Mouse (Mus musculus) embryonic facial prominence, embryonic 13.5 days (tissue): ENCODE data around the gene Tmem11. TPM values are rescaled to one million over a fixed set of nuclear protein-coding genes. Genes with fewer than 3 reads are reported as not detected.

Experiments
- ATAC-seq: fragments of 200-750 bp; cut with Nextera tagmentation; 2 replicates; pipeline ENCODE4 v1.8.0; 2017; ENCODE audit warnings: low read depth; ENCODE audit not compliant: insufficient number of reproducible peaks, insufficient read depth, low FRiP score, low TSS enrichment
- H3K27ac ChIP-seq: fragments of 300-500 bp; sonication (generic); 2 replicates; pipeline ENCODE4 v1.5.1; 2015; ENCODE audit warnings: moderate library complexity, mild to moderate bottlenecking, inconsistent platforms
- H3K27me3 ChIP-seq: fragments of 300-500 bp; sonication (generic); 2 replicates; pipeline ENCODE4 v1.6.1; 2015; ENCODE audit warnings: mild to moderate bottlenecking, inconsistent platforms
- H3K36me3 ChIP-seq: fragments of 300-500 bp; sonication (generic); 2 replicates; pipeline ENCODE4 v1.6.1; 2015; ENCODE audit warnings: mild to moderate bottlenecking, inconsistent platforms
- H3K4me1 ChIP-seq: fragments of 300-500 bp; sonication (generic); 2 replicates; pipeline ENCODE4 v1.6.1; 2015; ENCODE audit warnings: inconsistent platforms
- H3K4me2 ChIP-seq: fragments of 300-500 bp; sonication (generic); 2 replicates; pipeline ENCODE4 v1.6.1; 2015; ENCODE audit warnings: moderate library complexity, mild to moderate bottlenecking, inconsistent platforms
- H3K4me3 ChIP-seq: fragments of 300-500 bp; sonication (generic); 2 replicates; pipeline ENCODE4 v1.5.1; 2015; ENCODE audit warnings: mild to moderate bottlenecking, inconsistent platforms
- H3K9ac ChIP-seq: fragments of 300-500 bp; sonication (generic); 2 replicates; pipeline ENCODE4 v1.6.1; 2015; ENCODE audit warnings: mild to moderate bottlenecking, inconsistent platforms
- H3K9me3 ChIP-seq: fragments of 300-500 bp; sonication (generic); 2 replicates; pipeline ENCODE4 v1.6.1; 2016; ENCODE audit warnings: inconsistent platforms
- WGBS: fragments of 180-500 bp; shearing (Covaris S2); methylation state at CpG from one replicate; pipeline ENCODE4 v1.1.7; 2015; ENCODE audit warnings: mixed read lengths; 5-methylcytosine and 5-hydroxymethylcytosine counted together
- polyA plus RNA-seq: library from polyadenylated mRNA; unstranded; fragments of >200 nt; fragmentation: Nextera tagmentation; extraction: Ambion mirVana; gene quantifications from 2 replicates; pipeline ENCODE4 v1.2.1, GENCODE M21; 2015

Tmem11 gene
- polyA plus RNA-seq = 59.5 and 61.9 TPM in 2 replicates

- under 1% methylated on average over 62 of the region's 62 CpGs for WGBS
- Histone ChIP-seq H3K9ac (peak within 1 kb of the TSS; percentile 94), H3K4me3 (peak within 1 kb of the TSS; percentile 100), H3K27me3 (no peaks in the 10 kb centered on the region), H3K4me1 (peaks cover 48% of the 10 kb centered on the region), H3K9me3 (no peaks in the 10 kb centered on the region), H3K27ac (peak within 1 kb of the TSS; percentile 97), H3K4me2 (peak within 1 kb of the TSS; percentile 72), H3K36me3 (peaks cover 8% of the 10 kb centered on the region; the same call in 1 of the 2 replicates)
- ATAC-seq = peak; percentile 99
Measured at GRCm38 (mm10) chr11:60878675-60879294, at the start of gene Tmem11. TSS of gene Tmem11 (minus strand) at chr11:60879272.

DNA sequence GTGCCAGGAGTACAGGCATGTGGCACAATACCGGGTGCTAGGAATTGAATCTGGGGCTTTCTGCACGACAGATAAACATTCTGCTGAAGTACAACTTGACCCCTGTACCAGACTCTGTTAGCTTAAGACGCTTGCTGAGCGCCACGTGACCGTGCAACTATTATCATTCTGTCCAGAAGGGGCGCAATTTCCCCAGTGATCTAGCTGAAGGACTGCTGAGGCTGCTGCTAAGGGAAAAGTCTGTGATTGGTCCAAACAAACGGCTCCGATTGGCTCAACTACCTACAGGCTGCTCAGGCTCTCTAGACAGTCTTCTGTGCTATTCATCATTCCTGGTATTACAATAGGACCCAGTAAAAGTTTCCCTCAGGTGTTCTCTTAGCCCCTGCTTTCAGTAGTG lies 48.2 kb upstream of the Tmem11 start:
- Histone ChIP-seq H3K27me3 (no peaks in the 10 kb centered on the region), H3K36me3 (no peaks in the 10 kb centered on the region), H3K9ac (peak overlapping the region; percentile 36; the same call in 1 of the 2 replicates), H3K4me2 (peak overlapping the region; percentile 51), H3K4me1 (peaks cover 21% of the 10 kb centered on the region), H3K9me3 (no peaks in the 10 kb centered on the region), H3K27ac (no peak overlapping the region), H3K4me3 (no peak overlapping the region)
- WGBS = under 1% methylated on average over 9 of the region's 9 CpGs
- peak; percentile 79 for ATAC-seq

DNA sequence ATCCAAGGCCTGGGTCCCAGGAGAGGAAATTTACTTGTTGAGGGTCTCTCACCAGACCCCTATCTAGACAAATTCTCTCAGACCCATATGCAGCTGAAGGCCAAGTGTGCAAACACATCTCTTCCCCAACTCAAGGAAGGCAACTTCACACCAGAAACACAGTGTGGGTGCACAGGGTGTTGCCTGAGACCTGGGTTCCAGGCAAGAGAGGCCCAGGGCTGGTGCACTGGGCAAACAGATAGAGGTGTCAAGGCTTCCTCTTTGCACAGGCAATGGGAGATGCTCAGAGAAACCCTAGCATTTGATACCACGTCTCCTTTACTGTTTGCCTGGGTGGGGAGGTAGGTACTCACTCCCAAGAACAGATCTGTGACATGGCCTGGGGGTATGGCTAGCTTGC lies 45.9 kb upstream of the Tmem11 start:
- Histone ChIP-seq H3K9ac (no peak overlapping the region), H3K27me3 (no peaks in the 10 kb centered on the region), H3K4me3 (no peak overlapping the region), H3K27ac (no peak overlapping the region), H3K4me2 (no peak overlapping the region), H3K4me1 (peaks cover 10% of the 10 kb centered on the region), H3K36me3 (peaks cover 10% of the 10 kb centered on the region; the same call in 1 of the 2 replicates), H3K9me3 (no peaks in the 10 kb centered on the region)
- no peak for ATAC-seq
- WGBS = 57% methylated on average over 1 of the region's 1 CpGs

DNA sequence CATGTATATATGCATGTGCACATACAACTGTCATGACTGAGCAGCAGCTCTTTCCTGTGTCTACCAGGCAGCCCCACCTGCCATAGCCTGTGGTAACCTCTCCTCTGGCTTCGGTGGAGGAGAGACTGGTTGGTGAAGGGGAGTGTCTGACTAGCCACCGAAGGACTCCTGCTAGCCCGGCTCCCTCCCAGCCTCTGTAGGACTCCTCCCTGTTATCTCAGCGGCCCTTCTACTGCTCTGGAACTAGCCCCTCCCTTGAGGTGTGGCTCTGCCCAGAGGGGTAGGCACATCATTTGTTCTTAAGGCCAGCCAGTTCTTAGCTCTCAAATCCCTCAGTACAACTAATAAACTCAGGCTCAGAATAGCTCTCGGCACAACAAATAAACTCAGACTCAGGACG lies 45.4 kb upstream of the Tmem11 start:
- WGBS = 40% methylated on average over 6 of the region's 6 CpGs
- no peak for ATAC-seq

DNA sequence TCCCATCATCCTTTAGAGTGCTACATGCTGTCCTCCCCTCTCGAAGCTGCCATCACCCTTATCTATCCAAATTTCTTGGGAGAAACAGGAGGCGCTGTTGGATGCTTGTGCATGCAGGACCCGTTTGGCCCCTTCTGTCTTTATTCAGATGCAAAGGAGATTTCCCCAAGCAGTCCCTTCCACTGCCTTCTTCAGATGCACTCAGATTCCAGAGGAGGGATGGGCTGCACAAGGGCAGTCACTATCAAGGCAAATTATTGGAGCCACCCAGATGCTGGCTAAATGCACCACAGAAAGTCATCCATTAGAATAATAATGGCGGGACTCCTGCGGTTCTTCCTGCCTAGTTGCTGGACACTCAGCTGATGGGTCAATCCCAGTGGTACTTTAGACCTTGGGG lies 43.9 kb upstream of the Tmem11 start:
- Histone ChIP-seq H3K4me2 (no peak overlapping the region), H3K9me3 (no peaks in the 10 kb centered on the region), H3K27ac (no peak overlapping the region), H3K9ac (no peak overlapping the region), H3K36me3 (peaks cover 10% of the 10 kb centered on the region; the same call in 1 of the 2 replicates), H3K4me1 (peaks cover 10% of the 10 kb centered on the region), H3K27me3 (no peaks in the 10 kb centered on the region), H3K4me3 (no peak overlapping the region)
- no peak for ATAC-seq
- WGBS = 75% methylated on average over 5 of the region's 5 CpGs

More for the DNA sequence above, 45.4 kb upstream of the Tmem11 start:
- Histone ChIP-seq H3K4me1 (peaks cover 10% of the 10 kb centered on the region), H3K9ac (no peak overlapping the region), H3K36me3 (peaks cover 10% of the 10 kb centered on the region; the same call in 1 of the 2 replicates), H3K9me3 (no peaks in the 10 kb centered on the region), H3K4me2 (no peak overlapping the region), H3K4me3 (no peak overlapping the region), H3K27me3 (no peaks in the 10 kb centered on the region), H3K27ac (no peak overlapping the region)

DNA sequence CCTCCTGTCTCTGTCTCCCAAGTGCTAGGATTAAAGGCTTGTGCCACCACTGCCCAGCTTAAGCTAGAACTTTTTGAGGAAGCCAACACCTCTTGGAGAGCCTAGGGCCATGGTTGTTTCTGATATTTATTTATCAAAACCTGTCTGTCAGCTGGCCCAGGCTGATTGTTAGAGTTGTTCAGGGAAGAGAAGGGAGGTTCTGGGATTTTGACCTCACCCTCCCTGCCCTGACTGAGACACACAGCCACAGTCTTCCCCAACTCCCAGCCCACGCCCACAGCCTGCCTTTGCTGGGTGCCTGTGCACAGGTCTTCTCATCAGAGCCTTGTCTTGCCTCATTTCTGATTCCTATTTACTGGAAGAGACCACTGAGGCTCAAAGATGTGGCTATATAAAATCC lies 43.1 kb upstream of the Tmem11 start:
- no peak for ATAC-seq
- no peak overlapping the region for H3K27ac ChIP-seq
- H3K4me2 ChIP-seq = no peak overlapping the region
- no peaks in the 10 kb centered on the region for H3K27me3 ChIP-seq
- no peak overlapping the region for H3K9ac ChIP-seq
- H3K9me3 ChIP-seq = no peaks in the 10 kb centered on the region
- peaks cover 4% of the 10 kb centered on the region for H3K4me1 ChIP-seq
- peaks cover 10% of the 10 kb centered on the region; the same call in 1 of the 2 replicates for H3K36me3 ChIP-seq
- WGBS = 81% methylated on average over 1 of the region's 1 CpGs
- H3K4me3 ChIP-seq = no peak overlapping the region

DNA sequence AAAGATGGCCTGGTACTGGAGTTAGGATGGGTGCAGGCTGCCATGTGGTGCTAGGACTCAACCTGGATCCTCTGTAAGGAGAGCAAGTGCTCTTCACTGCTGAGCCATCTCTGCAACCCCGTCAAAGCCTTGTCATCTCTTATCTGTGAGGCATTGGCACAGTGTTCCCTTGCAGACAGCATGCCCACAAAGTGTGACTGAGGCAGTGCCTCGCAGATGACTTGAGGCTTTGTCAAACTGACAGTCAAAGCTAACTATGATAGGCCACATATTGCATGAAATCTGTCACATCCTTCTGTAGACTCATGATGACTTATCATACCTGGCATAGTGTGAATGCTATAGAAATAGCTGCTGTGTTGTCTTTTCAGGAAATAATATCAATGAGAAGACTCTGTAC lies 40.9 kb upstream of the Tmem11 start:
- Histone ChIP-seq H3K9ac (no peak overlapping the region), H3K27ac (no peak overlapping the region), H3K4me3 (no peak overlapping the region), H3K36me3 (peaks cover 10% of the 10 kb centered on the region; the same call in 1 of the 2 replicates), H3K9me3 (no peaks in the 10 kb centered on the region), H3K4me2 (no peak overlapping the region), H3K27me3 (no peaks in the 10 kb centered on the region), H3K4me1 (no peaks in the 10 kb centered on the region)
- ATAC-seq = no peak
- WGBS = 84% methylated on average over 2 of the region's 2 CpGs

GRCm38 (mm10) chr11:60915201-60915600 lies 36.1 kb upstream of the Tmem11 start:
- Histone ChIP-seq H3K27ac (no peak overlapping the region), H3K4me3 (no peak overlapping the region), H3K4me2 (no peak overlapping the region), H3K4me1 (peaks cover 26% of the 10 kb centered on the region), H3K9me3 (no peaks in the 10 kb centered on the region), H3K36me3 (peaks cover 1% of the 10 kb centered on the region; the same call in 1 of the 2 replicates), H3K9ac (no peak overlapping the region), H3K27me3 (no peaks in the 10 kb centered on the region)
- no peak for ATAC-seq
- WGBS = 60% methylated on average over 4 of the region's 4 CpGs

- no peak for ATAC-seq
- Histone ChIP-seq H3K27me3 (no peaks in the 10 kb centered on the region), H3K9ac (peak within 1 kb of the TSS; percentile 89), H3K4me2 (peak within 1 kb of the TSS; percentile 89), H3K36me3 (0 out of 2 replicates have a peak, but pooled peaks cover 2% of the 10 kb centered on the region), H3K4me3 (peak within 1 kb of the TSS; percentile 92), H3K27ac (peak within 1 kb of the TSS; percentile 69), H3K9me3 (no peaks in the 10 kb centered on the region), H3K4me1 (peaks cover 26% of the 10 kb centered on the region)
- 33% methylated on average over 7 of the region's 7 CpGs for WGBS
Measured at GRCm38 (mm10) chr11:60914491-60914890, 35.4 kb upstream of the Tmem11 start, which contains the start of gene Natd1. TSS of gene Natd1 (minus strand) at chr11:60914750.

DNA sequence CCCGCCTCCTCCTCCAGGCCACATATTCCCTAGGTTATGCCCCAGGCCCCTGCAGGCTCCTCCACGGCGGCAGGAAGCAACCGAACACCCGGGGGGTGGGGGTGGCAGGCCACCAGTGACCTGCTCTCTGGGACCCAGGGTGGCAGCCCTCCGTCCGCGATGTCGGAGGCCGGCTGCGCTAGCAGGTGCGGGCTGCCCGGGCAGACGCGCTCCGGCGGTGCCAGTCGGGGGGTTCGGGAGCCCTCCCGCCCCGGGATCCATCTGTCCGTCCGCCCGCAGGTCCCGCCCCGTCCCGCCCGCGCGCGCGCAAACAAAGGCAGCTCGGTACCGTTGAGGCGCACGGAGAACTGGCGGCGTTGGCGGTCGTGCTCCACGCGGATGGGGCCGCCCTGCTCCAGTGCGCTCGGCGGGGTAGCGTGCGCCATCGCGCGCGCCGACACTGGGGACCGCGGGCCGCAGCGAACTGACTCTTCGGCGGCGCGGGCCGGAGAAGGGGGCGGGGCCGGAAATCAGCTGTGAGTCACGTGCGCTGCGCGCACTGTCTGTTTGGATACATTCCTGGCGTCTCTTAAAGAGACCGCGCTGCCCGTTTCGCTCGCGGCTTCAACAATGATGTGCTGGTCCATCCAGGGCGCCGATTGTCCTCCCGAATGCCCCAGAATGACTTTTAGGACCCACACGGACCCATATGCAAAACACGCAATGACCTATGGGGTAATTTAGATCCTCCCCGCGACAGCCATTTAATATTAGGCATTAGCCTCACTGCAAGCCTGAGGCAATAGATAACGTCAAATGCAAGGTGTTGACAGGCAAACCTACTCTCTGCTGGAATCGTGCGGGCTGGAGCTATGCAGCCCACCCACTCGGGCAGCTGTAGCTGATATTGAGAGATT lies 34.5 kb upstream of the Tmem11 start:
- H3K4me1 ChIP-seq = peaks cover 26% of the 10 kb centered on the region
- H3K27ac ChIP-seq = peak overlapping the region; percentile 69
- peak overlapping the region; percentile 92 for H3K4me3 ChIP-seq
- H3K36me3 ChIP-seq = 0 out of 2 replicates have a peak, but pooled peaks cover 2% of the 10 kb centered on the region
- ATAC-seq = peak; percentile 80
- no peaks in the 10 kb centered on the region for H3K9me3 ChIP-seq
- no peaks in the 10 kb centered on the region for H3K27me3 ChIP-seq
- H3K9ac ChIP-seq = peak overlapping the region; percentile 89
- peak overlapping the region; percentile 89 for H3K4me2 ChIP-seq
- WGBS = under 1% methylated on average over 86 of the region's 86 CpGs

GRCm38 (mm10) chr11:60912525-60912973 lies 33.5 kb upstream of the Tmem11 start:
- Histone ChIP-seq H3K4me1 (peaks cover 26% of the 10 kb centered on the region), H3K9ac (peak overlapping the region; percentile 89), H3K4me3 (peak overlapping the region; percentile 92), H3K9me3 (no peaks in the 10 kb centered on the region), H3K27me3 (no peaks in the 10 kb centered on the region), H3K27ac (no peak overlapping the region), H3K36me3 (0 out of 2 replicates have a peak, but pooled peaks cover 2% of the 10 kb centered on the region), H3K4me2 (peak overlapping the region; percentile 89)
- no peak for ATAC-seq
- 30% methylated on average over 7 of the region's 7 CpGs for whole genome bisulfite sequencing
